Mouse (Mus musculus) neural tube, embryonic 15.5 days (tissue): ENCODE measurements around the gene Gm20481. TPM values are rescaled to one million over a fixed set of nuclear protein-coding genes. Genes with fewer than 3 reads are reported as not detected.

ENCODE experiments used
- polyA plus RNA-seq: library from polyadenylated mRNA; unstranded; fragments of >200 nt; fragmentation: Nextera tagmentation; extraction: Ambion mirVana; gene quantifications from 2 replicates; pipeline ENCODE4 v1.2.1, GENCODE M21; 2015

Gm20481 gene
- polyA plus RNA-seq, 1 experiment from 2014 or later: not detected

Other genes with a start within 250 kb of the Gm20481 start
- gene C4b, start 226.0 kb upstream of the Gm20481 start, polyA plus RNA-seq: 0.14 and 0.27 TPM in 2 replicates
- gene Cyp21a1, start 165.4 kb upstream of the Gm20481 start, polyA plus RNA-seq: not detected in 2 replicates
- gene Stk19, start 133.0 kb upstream of the Gm20481 start, polyA plus RNA-seq: 40.0 and 41.6 TPM in 2 replicates
- 58.9 and 64.8 TPM in 2 replicates for gene Dxo, start 132.9 kb upstream of the Gm20481 start, polyA plus RNA-seq
- gene Skiv2l, start 119.7 kb upstream of the Gm20481 start, polyA plus RNA-seq: 56.6 and 57.4 TPM in 2 replicates
- 77.4 and 77.8 TPM in 2 replicates for gene Nelfe, start 119.5 kb upstream of the Gm20481 start, polyA plus RNA-seq
- gene Cfb, start 107.4 kb upstream of the Gm20481 start, polyA plus RNA-seq: 2.4 and 5.9 TPM in 2 replicates
- 9.6 and 10.6 TPM in 2 replicates for gene Zbtb12, start 90.4 kb upstream of the Gm20481 start, polyA plus RNA-seq
- not detected in 2 replicates for gene Gm20547, start 87.9 kb upstream of the Gm20481 start, polyA plus RNA-seq
- gene C2, start 71.6 kb upstream of the Gm20481 start, polyA plus RNA-seq: 1.7 and 4.0 TPM in 2 replicates
- 80.4 and 81.2 TPM in 2 replicates for gene Ehmt2, start 71.4 kb upstream of the Gm20481 start, polyA plus RNA-seq
- 4.1 TPM in 1 of 2 replicates, not detected in the other for gene Slc44a4, start 55.4 kb upstream of the Gm20481 start, polyA plus RNA-seq
- gene Neu1, start 38.7 kb upstream of the Gm20481 start, polyA plus RNA-seq: 39.1 and 43.5 TPM in 2 replicates
- 0.54 and 0.84 TPM in 2 replicates for gene Hspa1b, start 10.7 kb upstream of the Gm20481 start, polyA plus RNA-seq
- 12.8 and 13.2 TPM in 2 replicates for gene Hspa1a, start 2.2 kb downstream of the Gm20481 start, polyA plus RNA-seq
- 1.4 and 1.5 TPM in 2 replicates for gene Hspa1l, start 2.8 kb downstream of the Gm20481 start, polyA plus RNA-seq
- gene Lsm2, start 11.9 kb downstream of the Gm20481 start, polyA plus RNA-seq: 97.9 and 120 TPM in 2 replicates
- 57.8 and 83.6 TPM in 2 replicates for gene Vars, start 31.1 kb downstream of the Gm20481 start, polyA plus RNA-seq
- gene Vwa7, start 46.7 kb downstream of the Gm20481 start, polyA plus RNA-seq: 0.19 and 0.34 TPM in 2 replicates
- 1.8 and 6.2 TPM in 2 replicates for gene Sapcd1, start 58.1 kb downstream of the Gm20481 start, polyA plus RNA-seq
- gene Msh5, start 76.8 kb downstream of the Gm20481 start, polyA plus RNA-seq: 2.0 and 3.3 TPM in 2 replicates
- 76.6 and 156 TPM in 2 replicates for gene Clic1, start 80.1 kb downstream of the Gm20481 start, polyA plus RNA-seq
- 244 and 261 TPM in 2 replicates for gene Ddah2, start 89.1 kb downstream of the Gm20481 start, polyA plus RNA-seq
- 0.19 TPM in 1 of 2 replicates, not detected in the other for gene Ly6g6c, start 95.5 kb downstream of the Gm20481 start, polyA plus RNA-seq
- gene Mpig6b, start 96.3 kb downstream of the Gm20481 start, polyA plus RNA-seq: 0.17 and 0.24 TPM in 2 replicates
- 0.65 and 1.3 TPM in 2 replicates for gene Ly6g6e, start 107.0 kb downstream of the Gm20481 start, polyA plus RNA-seq
- gene Ly6g6d, start 108.2 kb downstream of the Gm20481 start, polyA plus RNA-seq: 0.74 and 2.8 TPM in 2 replicates
- gene Ly6g6f, start 115.7 kb downstream of the Gm20481 start, polyA plus RNA-seq: 0.32 TPM in 1 of 2 replicates, not detected in the other
- 110 TPM in 2 replicates for gene Abhd16a, start 119.4 kb downstream of the Gm20481 start, polyA plus RNA-seq
- gene Ly6g5c, start 138.4 kb downstream of the Gm20481 start, polyA plus RNA-seq: not detected in 2 replicates
- 1.0 and 1.5 TPM in 2 replicates for gene Ly6g5b, start 145.5 kb downstream of the Gm20481 start, polyA plus RNA-seq
- gene Gpank1, start 151.5 kb downstream of the Gm20481 start, polyA plus RNA-seq: 22.4 and 22.8 TPM in 2 replicates
- gene Csnk2b, start 152.1 kb downstream of the Gm20481 start, polyA plus RNA-seq: 312 and 350 TPM in 2 replicates
- 9.5 and 10.6 TPM in 2 replicates for gene D17H6S53E, start 156.5 kb downstream of the Gm20481 start, polyA plus RNA-seq
- gene Apom, start 162.1 kb downstream of the Gm20481 start, polyA plus RNA-seq: 0.20 and 0.84 TPM in 2 replicates
- 54.7 and 62.7 TPM in 2 replicates for gene Bag6, start 165.3 kb downstream of the Gm20481 start, polyA plus RNA-seq
- gene Prrc2a, start 195.0 kb downstream of the Gm20481 start, polyA plus RNA-seq: 155 TPM in 2 replicates
- 12.1 and 12.3 TPM in 2 replicates for gene Aif1, start 206.2 kb downstream of the Gm20481 start, polyA plus RNA-seq
- 8.3 and 12.1 TPM in 2 replicates for gene Lst1, start 218.5 kb downstream of the Gm20481 start, polyA plus RNA-seq
- gene Ltb, start 224.5 kb downstream of the Gm20481 start, polyA plus RNA-seq: 0.63 and 7.3 TPM in 2 replicates
- 0.09 and 0.28 TPM in 2 replicates for gene Tnf, start 232.1 kb downstream of the Gm20481 start, polyA plus RNA-seq
- gene Lta, start 235.4 kb downstream of the Gm20481 start, polyA plus RNA-seq: 0.75 and 0.77 TPM in 2 replicates